Mouse (Mus musculus) heart, embryonic 12.5 days (tissue): ENCODE measurements at regions not wholly inside any gene's neighbourhood (a gene's known extent, or its start where the extent isn't known, plus 50 kb on each side); places are given as distances from the start of the nearest gene placed in this dataset.

ENCODE experiments used
- ATAC-seq: fragments of 200-750 bp; cut with Nextera tagmentation; 2 replicates; pipeline ENCODE4 v1.8.0; 2017; ENCODE audit warnings: moderate TSS enrichment, moderate library complexity; ENCODE audit not compliant: insufficient number of reproducible peaks, low FRiP score
- H3K27ac ChIP-seq: fragments of 300-500 bp; sonication (generic); 2 replicates; pipeline ENCODE4 v1.5.1; 2016; ENCODE audit warnings: mild to moderate bottlenecking, moderate library complexity; ENCODE audit not compliant: poor library complexity, severe bottlenecking
- H3K27me3 ChIP-seq: fragments of 300-500 bp; sonication (generic); replicated peaks from 2 replicates; pipeline ENCODE4 v1.6.1; 2016; ENCODE audit warnings: mild to moderate bottlenecking, moderate library complexity
- H3K36me3 ChIP-seq: fragments of 300-500 bp; sonication (generic); 2 replicates; pipeline ENCODE4 v1.6.1; 2016; ENCODE audit warnings: mild to moderate bottlenecking, moderate library complexity
- H3K4me1 ChIP-seq: fragments of 300-500 bp; sonication (generic); replicated peaks from 2 replicates; pipeline ENCODE4 v1.6.1; 2016; ENCODE audit warnings: mild to moderate bottlenecking
- H3K4me2 ChIP-seq: fragments of 300-500 bp; sonication (generic); 2 replicates; pipeline ENCODE4 v1.6.1; 2016; ENCODE audit warnings: mild to moderate bottlenecking, moderate library complexity
- H3K4me3 ChIP-seq: fragments of 300-500 bp; sonication (generic); 2 replicates; pipeline ENCODE4 v1.5.1; 2016; ENCODE audit warnings: mild to moderate bottlenecking
- H3K9ac ChIP-seq: fragments of 300-500 bp; sonication (generic); 2 replicates; pipeline ENCODE4 v1.6.1; 2016; ENCODE audit warnings: mild to moderate bottlenecking, moderate library complexity
- H3K9me3 ChIP-seq: fragments of 300-500 bp; sonication (generic); replicated peaks from 2 replicates; pipeline ENCODE4 v1.6.1; 2016; ENCODE audit warnings: mild to moderate bottlenecking, moderate library complexity
- WGBS: fragments of 180-500 bp; shearing (Covaris S2); methylation state at CpG from one replicate; pipeline ENCODE4 v1.1.7; 2016; 5-methylcytosine and 5-hydroxymethylcytosine counted together

DNA sequence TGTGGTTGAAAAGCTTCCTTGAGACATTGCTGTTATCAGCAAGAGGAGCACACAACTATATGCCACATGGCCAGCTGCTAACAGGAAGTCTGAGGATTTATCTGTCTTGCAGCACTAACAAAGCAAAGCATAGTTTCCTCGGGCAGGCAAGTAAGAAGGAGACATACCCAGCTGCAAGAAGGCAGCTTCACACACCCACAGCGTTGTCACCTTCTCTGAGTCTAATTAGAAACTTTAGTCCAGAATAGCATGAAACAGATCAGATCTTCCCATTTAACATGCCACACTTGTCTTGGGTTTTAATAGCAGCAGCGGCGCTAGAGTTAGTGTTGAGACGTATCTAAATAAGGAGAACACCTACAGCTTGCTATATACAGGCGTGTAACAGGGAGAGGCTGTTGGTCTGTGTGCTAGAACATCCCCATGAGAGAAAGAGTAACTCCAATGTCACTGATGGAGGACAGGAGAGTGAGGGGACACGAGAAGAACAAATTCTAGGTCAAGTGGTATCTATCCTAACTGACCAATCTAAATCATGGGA, 322.1 kb upstream of the Syt1 start:
- Histone ChIP-seq H3K9ac (no peak overlapping the region), H3K4me2 (no peak overlapping the region), H3K27ac (no peak overlapping the region), H3K27me3 (no peaks in the 10 kb centered on the region), H3K9me3 (no peaks in the 10 kb centered on the region), H3K36me3 (no peaks in the 10 kb centered on the region), H3K4me1 (no peaks in the 10 kb centered on the region), H3K4me3 (no peak overlapping the region)
- no peak for ATAC-seq
- WGBS: 69% methylated on average over 7 of the region's 7 CpGs

DNA sequence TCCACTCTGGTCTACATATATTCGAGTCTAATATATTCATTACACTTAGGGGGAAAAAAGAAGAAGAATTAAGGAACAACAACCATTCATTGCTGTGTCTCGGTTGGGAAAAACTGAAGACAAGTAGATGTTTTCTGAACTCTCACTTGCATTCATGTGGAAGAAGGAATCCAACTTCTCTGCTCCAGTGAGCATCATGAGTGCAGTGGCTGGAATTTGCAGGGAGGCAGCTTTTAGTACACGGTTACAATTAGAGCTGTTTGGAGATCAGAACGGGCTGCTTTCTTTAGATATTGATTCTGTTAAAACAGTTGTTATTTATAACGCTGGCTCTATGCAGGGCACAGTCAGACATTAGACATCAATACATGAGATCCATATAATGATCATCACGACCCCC, 298.5 kb upstream of the Syt1 start:
- Histone ChIP-seq H3K9ac (no peak overlapping the region), H3K4me3 (no peak overlapping the region), H3K4me2 (no peak overlapping the region), H3K9me3 (0 out of 2 replicates have a peak, but pooled peaks cover 2% of the 10 kb centered on the region), H3K27ac (no peak overlapping the region), H3K27me3 (no peaks in the 10 kb centered on the region), H3K4me1 (no peaks in the 10 kb centered on the region), H3K36me3 (no peaks in the 10 kb centered on the region)
- 77% methylated on average over 6 of the region's 6 CpGs for WGBS
- no peak for ATAC-seq

DNA sequence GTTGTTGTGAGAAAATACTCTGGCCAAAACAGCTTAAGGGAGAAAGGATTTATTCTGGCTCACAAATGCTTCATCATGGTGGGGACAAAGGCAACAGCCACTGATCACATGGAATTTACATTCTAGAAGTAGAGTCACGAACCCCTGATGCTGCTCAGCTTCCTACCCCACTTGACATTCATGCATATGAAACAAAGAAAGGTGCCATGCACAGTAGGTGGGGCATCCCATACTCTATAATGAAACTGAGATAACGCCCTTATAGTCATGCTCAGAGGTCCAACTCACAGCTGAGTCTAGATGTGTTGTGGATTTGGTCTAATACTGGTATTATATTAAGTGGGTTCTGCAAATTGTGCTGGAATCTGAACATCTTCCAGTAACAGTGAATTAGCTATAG, 289.4 kb upstream of the Syt1 start:
- Histone ChIP-seq H3K9ac (no peak overlapping the region), H3K9me3 (no peaks in the 10 kb centered on the region), H3K4me2 (no peak overlapping the region), H3K4me1 (no peaks in the 10 kb centered on the region), H3K27me3 (no peaks in the 10 kb centered on the region), H3K4me3 (no peak overlapping the region), H3K36me3 (no peaks in the 10 kb centered on the region), H3K27ac (no peak overlapping the region)
- ATAC-seq: no peak
- WGBS: 74% methylated on average over 2 of the region's 2 CpGs

DNA sequence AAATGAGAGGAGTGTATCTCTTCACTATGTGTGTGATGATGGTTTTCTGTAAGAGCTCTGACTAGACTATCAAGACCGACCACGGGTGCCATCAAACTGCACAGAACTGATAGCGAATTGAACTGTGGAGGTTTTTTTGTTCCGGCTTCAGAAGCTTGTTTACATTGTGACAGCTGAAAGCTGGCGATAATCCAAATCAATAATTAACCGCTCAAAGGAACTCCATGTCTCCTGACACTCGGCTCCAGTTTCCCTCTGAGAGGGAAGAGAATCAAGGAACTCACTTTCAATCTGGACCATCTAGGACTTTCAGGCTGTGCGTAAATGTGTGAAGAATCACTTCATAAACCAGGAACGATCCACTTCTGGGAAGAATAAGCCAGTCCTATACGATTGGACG, 289.0 kb upstream of the Syt1 start:
- Histone ChIP-seq H3K4me2 (no peak overlapping the region), H3K4me3 (no peak overlapping the region), H3K36me3 (no peaks in the 10 kb centered on the region), H3K4me1 (no peaks in the 10 kb centered on the region), H3K9me3 (no peaks in the 10 kb centered on the region), H3K27me3 (no peaks in the 10 kb centered on the region), H3K9ac (no peak overlapping the region), H3K27ac (no peak overlapping the region)
- ATAC-seq: no peak
- WGBS: 67% methylated on average over 11 of the region's 11 CpGs

DNA sequence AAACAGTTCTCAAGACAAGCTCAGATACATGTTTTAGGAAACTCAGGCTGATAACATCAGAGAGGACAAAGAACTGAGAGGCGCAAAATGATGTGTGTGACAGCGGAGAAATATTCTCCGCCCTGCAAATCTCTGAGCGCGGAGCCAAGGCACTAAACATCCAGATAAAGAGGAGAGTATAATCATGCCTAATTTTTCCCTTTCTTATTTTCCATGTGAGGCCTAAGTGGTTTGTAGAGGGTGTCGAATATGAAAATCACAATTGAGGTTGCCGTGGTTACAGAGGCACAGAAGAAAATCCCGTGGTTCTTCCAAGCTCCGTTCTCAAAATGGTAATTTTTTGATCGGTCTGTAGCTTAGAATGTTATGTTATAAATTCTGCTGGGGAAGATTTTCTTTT, 272.6 kb upstream of the Syt1 start:
- H3K9me3 ChIP-seq: no peaks in the 10 kb centered on the region
- H3K4me1 ChIP-seq: no peaks in the 10 kb centered on the region
- H3K27me3 ChIP-seq: no peaks in the 10 kb centered on the region
- no peak overlapping the region for H3K4me2 ChIP-seq
- no peak for ATAC-seq
- H3K4me3 ChIP-seq: no peak overlapping the region
- H3K36me3 ChIP-seq: no peaks in the 10 kb centered on the region
- no peak overlapping the region for H3K9ac ChIP-seq
- whole genome bisulfite sequencing: 76% methylated on average over 10 of the region's 10 CpGs
- H3K27ac ChIP-seq: no peak overlapping the region

DNA sequence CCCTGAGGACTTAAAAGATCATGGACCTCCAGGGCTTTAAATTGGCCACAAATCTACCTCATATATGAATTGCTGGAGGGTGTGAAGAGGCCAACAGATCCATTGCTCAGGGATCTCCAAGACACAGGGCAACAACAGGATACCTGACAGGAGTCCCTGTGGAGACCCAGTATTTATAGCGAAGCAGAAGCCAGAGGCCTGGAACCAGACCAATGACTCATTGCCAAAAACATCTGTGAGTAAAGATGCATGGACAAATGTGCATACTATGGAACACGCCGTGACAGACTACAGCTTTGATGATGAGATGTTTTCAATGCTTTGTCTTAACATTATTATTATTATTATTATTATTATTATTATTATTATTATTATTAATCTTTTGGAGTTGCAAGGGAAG, 239.0 kb upstream of the Syt1 start:
- Histone ChIP-seq H3K9me3 (no peaks in the 10 kb centered on the region), H3K4me2 (no peak overlapping the region), H3K4me3 (no peak overlapping the region), H3K27me3 (no peaks in the 10 kb centered on the region), H3K4me1 (no peaks in the 10 kb centered on the region), H3K27ac (no peak overlapping the region), H3K36me3 (no peaks in the 10 kb centered on the region), H3K9ac (no peak overlapping the region)
- 84% methylated on average over 3 of the region's 3 CpGs for whole genome bisulfite sequencing
- no peak for ATAC-seq

DNA sequence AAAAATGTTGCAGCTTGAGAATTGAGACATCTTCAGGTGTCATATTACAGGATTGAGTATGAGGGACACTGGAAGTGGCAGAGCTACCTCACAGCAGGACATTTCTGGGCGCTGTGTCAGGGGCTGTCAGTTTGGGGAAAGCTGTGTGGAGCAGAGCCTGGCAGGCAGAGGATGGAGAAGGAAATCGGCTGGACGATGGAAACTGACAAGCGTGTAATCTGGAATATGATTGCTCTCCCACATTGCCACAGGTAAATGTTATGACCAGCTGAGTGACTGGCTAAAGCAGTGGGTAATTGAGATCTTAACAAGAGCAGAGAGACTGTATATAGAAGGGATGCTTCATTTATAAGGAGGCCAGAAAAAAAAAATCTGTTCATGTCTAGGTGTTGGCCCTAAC, 235.5 kb upstream of the Syt1 start:
- Histone ChIP-seq H3K36me3 (no peaks in the 10 kb centered on the region), H3K9ac (no peak overlapping the region), H3K9me3 (no peaks in the 10 kb centered on the region), H3K4me3 (no peak overlapping the region), H3K27me3 (no peaks in the 10 kb centered on the region), H3K27ac (no peak overlapping the region), H3K4me2 (no peak overlapping the region), H3K4me1 (no peaks in the 10 kb centered on the region)
- no peak for ATAC-seq
- 60% methylated on average over 4 of the region's 4 CpGs for WGBS

DNA sequence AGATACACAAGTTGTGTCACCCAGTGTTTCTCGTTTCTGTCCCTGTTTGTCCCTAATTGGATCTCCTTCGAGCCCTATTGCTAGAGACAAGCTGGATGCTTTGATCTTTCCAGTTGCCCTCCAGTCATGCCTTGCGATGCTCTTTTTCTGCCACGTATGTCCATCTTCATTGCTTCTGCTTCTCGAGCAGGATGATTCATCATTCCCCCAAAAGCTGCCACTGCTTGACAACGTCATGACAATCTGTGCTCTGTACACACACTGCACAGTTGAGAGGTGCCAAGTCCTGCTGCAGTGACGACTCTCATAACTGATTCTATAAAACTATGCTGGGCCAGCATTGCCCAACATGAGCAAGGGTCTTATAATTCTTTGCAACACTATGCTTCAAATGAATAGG, 226.2 kb upstream of the Syt1 start:
- no peak for ATAC-seq
- H3K4me3 ChIP-seq: no peak overlapping the region
- WGBS: 74% methylated on average over 7 of the region's 7 CpGs
- H3K27ac ChIP-seq: no peak overlapping the region
- no peak overlapping the region for H3K9ac ChIP-seq
- no peak overlapping the region for H3K4me2 ChIP-seq
- H3K27me3 ChIP-seq: no peaks in the 10 kb centered on the region
- no peaks in the 10 kb centered on the region for H3K4me1 ChIP-seq
- no peaks in the 10 kb centered on the region for H3K36me3 ChIP-seq
- no peaks in the 10 kb centered on the region for H3K9me3 ChIP-seq

DNA sequence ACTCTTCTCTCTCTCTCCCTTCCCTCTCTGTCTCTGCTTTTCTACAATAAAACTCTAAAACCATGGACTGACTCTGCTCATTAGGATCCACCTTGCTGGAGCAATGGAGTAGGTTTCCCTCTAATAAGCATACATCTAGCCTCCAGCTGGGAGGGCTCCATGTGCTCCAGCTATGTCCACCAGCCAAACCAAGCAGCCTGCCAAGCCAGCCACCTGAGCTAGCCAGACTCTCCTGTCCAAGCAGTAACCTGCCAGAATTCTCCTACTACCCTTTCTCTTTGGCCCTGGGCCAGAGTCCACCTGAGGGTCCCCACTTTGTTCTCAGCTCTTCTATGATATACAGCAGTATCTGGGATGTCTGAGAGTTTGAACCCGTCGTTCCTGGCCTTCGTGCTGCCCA, 216.2 kb upstream of the Syt1 start:
- Histone ChIP-seq H3K4me3 (no peak overlapping the region), H3K36me3 (no peaks in the 10 kb centered on the region), H3K4me1 (no peaks in the 10 kb centered on the region), H3K4me2 (no peak overlapping the region), H3K27me3 (no peaks in the 10 kb centered on the region), H3K9ac (no peak overlapping the region), H3K27ac (no peak overlapping the region), H3K9me3 (no peaks in the 10 kb centered on the region)
- 80% methylated on average over 3 of the region's 3 CpGs for WGBS
- no peak for ATAC-seq

DNA sequence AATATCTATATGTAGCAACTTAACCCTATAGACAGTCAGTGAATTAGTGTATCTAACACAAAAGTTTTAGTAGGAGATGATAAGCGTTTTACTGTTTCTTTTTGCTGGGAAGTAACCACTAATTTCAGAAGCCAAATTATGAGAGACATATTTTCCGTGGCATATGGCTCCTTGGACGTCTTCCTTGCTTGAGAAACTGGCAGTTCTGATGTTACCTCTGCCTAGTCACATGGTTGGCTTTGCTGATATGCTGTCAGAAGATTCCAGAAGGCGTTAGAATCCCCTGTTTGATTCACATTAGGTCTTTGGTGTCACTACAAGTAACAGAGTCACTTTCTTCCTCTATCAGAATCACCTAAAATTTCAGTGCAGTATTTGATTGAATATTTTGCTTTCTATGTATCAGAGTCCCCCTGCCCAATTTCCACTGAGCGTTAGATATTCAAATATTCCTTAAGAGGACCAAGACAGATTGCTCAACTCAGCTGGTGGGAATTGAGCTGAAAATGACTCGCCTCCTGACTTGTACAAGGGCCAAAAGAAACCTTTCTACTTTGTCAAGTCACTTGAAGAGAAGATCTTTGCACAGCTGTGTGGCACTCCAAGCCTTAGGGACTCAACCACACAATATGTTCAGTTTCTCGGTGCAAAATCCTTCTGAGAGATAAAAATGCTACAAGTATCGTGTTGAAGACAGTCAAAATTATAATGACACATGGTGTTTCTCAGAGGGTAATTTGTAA, 178.2 kb upstream of the Syt1 start:
- no peaks in the 10 kb centered on the region for H3K4me1 ChIP-seq
- H3K27me3 ChIP-seq: no peaks in the 10 kb centered on the region
- no peak overlapping the region for H3K4me2 ChIP-seq
- H3K36me3 ChIP-seq: no peaks in the 10 kb centered on the region
- H3K4me3 ChIP-seq: no peak overlapping the region
- H3K9ac ChIP-seq: no peak overlapping the region
- H3K27ac ChIP-seq: no peak overlapping the region
- no peaks in the 10 kb centered on the region for H3K9me3 ChIP-seq
- no peak for ATAC-seq
- 67% methylated on average over 8 of the region's 8 CpGs for WGBS

DNA sequence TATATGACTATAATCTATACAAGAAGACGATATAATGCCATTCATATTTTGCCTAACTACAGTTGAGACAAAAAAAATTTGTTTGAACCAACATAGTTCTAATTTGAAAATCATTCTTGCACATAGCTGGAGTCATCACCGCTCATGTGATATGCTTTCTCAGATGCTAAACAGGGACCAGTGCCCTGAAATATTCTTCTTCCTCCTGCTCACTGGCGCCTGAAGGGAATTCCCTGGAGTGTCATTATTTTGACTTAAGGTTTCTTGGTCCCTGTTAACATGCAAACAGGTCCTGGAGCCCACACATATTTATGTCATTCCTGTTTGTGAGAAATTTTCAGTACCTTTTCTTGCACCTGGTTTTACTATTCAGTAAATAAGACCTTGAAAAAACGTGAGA, 177.5 kb upstream of the Syt1 start:
- H3K4me1 ChIP-seq: no peaks in the 10 kb centered on the region
- WGBS: 76% methylated on average over 4 of the region's 4 CpGs
- no peak overlapping the region for H3K4me3 ChIP-seq
- H3K9ac ChIP-seq: no peak overlapping the region
- no peak for ATAC-seq
- no peaks in the 10 kb centered on the region for H3K36me3 ChIP-seq
- H3K27me3 ChIP-seq: no peaks in the 10 kb centered on the region
- no peak overlapping the region for H3K27ac ChIP-seq
- no peaks in the 10 kb centered on the region for H3K9me3 ChIP-seq
- no peak overlapping the region for H3K4me2 ChIP-seq

DNA sequence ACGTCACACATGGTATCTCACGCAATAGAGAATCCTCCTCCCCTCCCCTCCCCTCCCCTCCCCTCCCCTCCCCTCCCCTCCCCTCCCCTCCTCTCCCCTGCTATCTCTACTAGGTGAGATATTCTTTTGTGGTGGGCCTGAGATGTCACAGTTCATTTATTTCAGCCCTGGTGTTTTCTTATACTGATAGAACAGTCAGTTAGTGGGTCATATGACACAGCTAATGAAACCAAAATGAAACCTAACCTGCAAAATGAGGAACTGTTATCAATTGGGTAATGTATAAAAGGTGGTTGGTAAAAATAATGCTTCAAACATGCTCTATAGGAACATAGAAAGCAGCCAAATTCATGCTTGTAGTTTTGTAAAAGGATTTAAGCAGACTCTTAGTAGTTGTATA, 174.5 kb upstream of the Syt1 start:
- Histone ChIP-seq H3K27ac (no peak overlapping the region), H3K4me2 (no peak overlapping the region), H3K4me1 (no peaks in the 10 kb centered on the region), H3K9ac (no peak overlapping the region), H3K36me3 (no peaks in the 10 kb centered on the region), H3K9me3 (no peaks in the 10 kb centered on the region), H3K4me3 (no peak overlapping the region), H3K27me3 (no peaks in the 10 kb centered on the region)
- WGBS: 47% methylated on average over 2 of the region's 2 CpGs
- ATAC-seq: no peak
